Mouse (Mus musculus) lung, embryonic 15.5 days (tissue): ENCODE data around the gene H2afy2. TPM values are rescaled to one million over a fixed set of nuclear protein-coding genes. Genes with fewer than 3 reads are reported as not detected.

Experiments used
- ATAC-seq: fragments of 200-750 bp; cut with Nextera tagmentation; 2 replicates; pipeline ENCODE4 v1.8.0; 2017; ENCODE audit warnings: moderate number of reproducible peaks, borderline replicate concordance; ENCODE audit not compliant: low FRiP score, low TSS enrichment; ENCODE audit errors: extremely low read depth
- H3K27ac ChIP-seq: fragments of 300-500 bp; sonication (generic); 2 replicates; pipeline ENCODE4 v1.5.1; 2015; ENCODE audit warnings: moderate library complexity, mild to moderate bottlenecking, inconsistent platforms
- H3K27me3 ChIP-seq: fragments of 300-500 bp; sonication (generic); 2 replicates; pipeline ENCODE4 v1.6.1; 2015; ENCODE audit warnings: inconsistent platforms
- H3K36me3 ChIP-seq: fragments of 300-500 bp; sonication (generic); 2 replicates; pipeline ENCODE4 v1.6.1; 2015; ENCODE audit warnings: inconsistent platforms
- H3K4me1 ChIP-seq: fragments of 300-500 bp; sonication (generic); 2 replicates; pipeline ENCODE4 v1.6.1; 2015; ENCODE audit warnings: inconsistent platforms
- H3K4me2 ChIP-seq: fragments of 300-500 bp; sonication (generic); 2 replicates; pipeline ENCODE4 v1.6.1; 2015; ENCODE audit warnings: inconsistent platforms, mild to moderate bottlenecking, moderate library complexity
- H3K4me3 ChIP-seq: fragments of 300-500 bp; sonication (generic); 2 replicates; pipeline ENCODE4 v1.5.1; 2015; ENCODE audit warnings: mild to moderate bottlenecking, inconsistent platforms
- H3K9ac ChIP-seq: fragments of 300-500 bp; sonication (generic); 2 replicates; pipeline ENCODE4 v1.6.1; 2015; ENCODE audit warnings: inconsistent platforms
- H3K9me3 ChIP-seq: fragments of 300-500 bp; sonication (generic); 2 replicates; pipeline ENCODE4 v1.6.1; 2016; ENCODE audit warnings: inconsistent platforms
- WGBS: fragments of 180-500 bp; shearing (Covaris S2); methylation state at CpG from one replicate; pipeline ENCODE4 v1.1.7; 2015; 5-methylcytosine and 5-hydroxymethylcytosine counted together
- polyA plus RNA-seq: library from polyadenylated mRNA; unstranded; fragments of >200 nt; fragmentation: Nextera tagmentation; extraction: Ambion mirVana; gene quantifications from 2 replicates; pipeline ENCODE4 v1.2.1, GENCODE M21; 2015

H2afy2 gene
- polyA plus RNA-seq, result 137 and 141 TPM in 2 replicates

DNA sequence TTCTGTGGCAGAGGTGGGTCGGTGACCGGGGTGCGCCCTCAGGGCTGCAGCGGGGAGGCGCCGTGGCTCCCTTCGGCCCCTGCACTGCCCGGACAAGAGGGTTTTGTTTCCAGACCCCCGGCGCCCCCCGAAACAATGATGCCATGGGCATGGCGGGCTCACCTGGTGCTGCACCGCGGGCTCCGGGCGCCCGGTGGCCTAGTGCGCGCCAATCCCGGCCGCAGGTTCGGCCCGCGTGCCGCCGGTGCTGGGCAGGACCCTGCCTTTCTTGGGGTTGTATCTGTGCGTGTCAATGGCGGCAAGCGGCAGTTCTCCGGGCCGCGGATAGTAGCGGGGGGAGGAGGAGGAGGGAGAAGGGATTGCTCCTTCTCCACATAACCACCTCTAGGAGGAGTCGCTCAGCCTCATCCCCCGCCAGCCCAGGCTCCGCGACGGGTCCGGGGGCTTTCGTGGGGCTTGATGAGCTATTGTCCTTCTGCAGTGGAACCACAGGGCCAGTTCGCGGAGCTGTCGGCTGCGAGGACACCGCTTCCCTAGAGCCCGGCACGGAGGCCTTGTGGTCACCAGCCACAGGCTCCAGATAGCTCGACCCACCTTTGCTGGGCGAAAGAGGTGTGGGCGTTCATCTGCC, at the start of gene H2afy2:
Gene H2afy2 (minus strand): TSS at position 527 of the 631 bp plus-strand sequence.
- ATAC-seq, result peak; percentile 82
- peak within 1 kb of the TSS; percentile 89 for H3K4me2 ChIP-seq
- peak within 1 kb of the TSS; percentile 90 for H3K27ac ChIP-seq
- no peaks in the 10 kb centered on the region for H3K27me3 ChIP-seq
- WGBS, result 0% methylated on average over 50 of the region's 50 CpGs
- peaks cover 24% of the 10 kb centered on the region for H3K4me1 ChIP-seq
- H3K36me3 ChIP-seq, result no peaks in the 10 kb centered on the region
- H3K9me3 ChIP-seq, result no peaks in the 10 kb centered on the region
- H3K9ac ChIP-seq, result peak within 1 kb of the TSS; percentile 97
- peak within 1 kb of the TSS; percentile 94 for H3K4me3 ChIP-seq

DNA sequence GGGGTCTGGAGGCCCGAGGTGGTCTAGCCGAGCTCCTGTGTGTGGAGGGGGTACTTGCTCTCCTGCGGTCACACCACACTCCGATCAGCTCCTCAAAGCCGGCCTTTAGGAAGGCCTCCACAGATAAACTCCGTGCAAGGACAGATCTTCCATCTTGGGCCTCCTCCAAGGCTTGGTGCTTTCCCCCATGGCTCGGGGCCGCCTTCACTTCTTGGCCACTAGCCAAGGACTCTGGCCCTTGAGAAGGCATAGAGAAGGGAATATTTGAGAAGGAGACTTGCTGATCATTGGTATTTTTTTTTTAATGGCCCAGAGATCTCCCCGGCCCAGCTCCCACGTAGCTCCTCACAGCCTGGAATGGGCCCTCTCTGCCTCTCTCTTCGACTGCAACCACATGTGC, 48.8 kb upstream of the H2afy2 start:
- Histone ChIP-seq H3K36me3 (no peaks in the 10 kb centered on the region), H3K27me3 (no peaks in the 10 kb centered on the region), H3K4me2 (no peak overlapping the region), H3K4me1 (peaks cover 13% of the 10 kb centered on the region), H3K9me3 (no peaks in the 10 kb centered on the region), H3K27ac (no peak overlapping the region), H3K4me3 (no peak overlapping the region), H3K9ac (no peak overlapping the region)
- no peak for ATAC-seq
- 53% methylated on average over 11 of the region's 11 CpGs for WGBS

DNA sequence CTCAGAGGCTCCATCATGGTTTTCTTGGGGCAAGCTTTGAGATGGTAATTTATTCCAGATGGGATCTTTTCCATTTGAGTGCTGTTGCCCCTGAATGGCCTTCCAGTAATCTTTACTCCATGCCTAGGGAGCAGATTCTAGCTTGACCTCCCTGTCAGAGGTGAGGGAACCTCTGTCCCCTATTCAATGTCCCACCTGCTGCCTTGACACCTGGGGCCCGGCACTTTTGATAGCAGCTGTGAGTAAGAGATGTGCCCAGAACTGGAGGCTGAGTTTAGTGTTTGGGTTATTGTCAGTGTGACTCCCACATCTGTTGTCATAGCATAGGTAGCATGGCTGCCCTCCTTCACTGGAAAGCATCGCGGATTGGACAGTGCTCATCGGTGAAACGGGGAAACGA, 47.8 kb upstream of the H2afy2 start:
- ATAC-seq, result no peak
- whole genome bisulfite sequencing, result 88% methylated on average over 6 of the region's 6 CpGs
- peaks cover 21% of the 10 kb centered on the region for H3K4me1 ChIP-seq
- H3K27me3 ChIP-seq, result no peaks in the 10 kb centered on the region
- H3K4me2 ChIP-seq, result no peak overlapping the region
- H3K36me3 ChIP-seq, result no peaks in the 10 kb centered on the region
- no peak overlapping the region for H3K4me3 ChIP-seq
- H3K9ac ChIP-seq, result no peak overlapping the region
- no peak overlapping the region for H3K27ac ChIP-seq
- no peaks in the 10 kb centered on the region for H3K9me3 ChIP-seq

DNA sequence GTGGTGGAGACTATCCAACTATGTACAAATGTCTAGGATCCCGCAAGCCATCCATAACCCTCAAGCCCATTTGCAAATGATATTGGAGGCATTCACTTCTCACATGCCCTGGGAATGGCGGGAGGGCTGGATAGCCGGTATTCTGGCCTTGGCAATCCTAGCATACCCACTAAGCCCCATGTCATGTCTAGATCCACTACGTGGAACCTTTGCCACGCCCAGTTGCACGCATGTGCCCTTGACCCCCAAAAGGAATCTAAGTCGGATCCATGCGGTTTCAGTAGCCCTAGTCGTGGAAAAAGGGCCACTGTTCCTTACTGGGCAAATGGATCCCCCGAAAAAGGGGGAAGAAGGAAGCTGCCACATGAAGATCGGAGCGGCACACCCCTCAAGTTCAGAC, 47.3 kb upstream of the H2afy2 start:
- Histone ChIP-seq H3K4me1 (peaks cover 22% of the 10 kb centered on the region), H3K4me3 (no peak overlapping the region), H3K9ac (no peak overlapping the region), H3K9me3 (no peaks in the 10 kb centered on the region), H3K36me3 (no peaks in the 10 kb centered on the region), H3K4me2 (peak overlapping the region; percentile 33; the same call in 1 of the 2 replicates), H3K27me3 (no peaks in the 10 kb centered on the region), H3K27ac (no peak overlapping the region)
- no peak for ATAC-seq
- 67% methylated on average over 12 of the region's 12 CpGs for WGBS

DNA sequence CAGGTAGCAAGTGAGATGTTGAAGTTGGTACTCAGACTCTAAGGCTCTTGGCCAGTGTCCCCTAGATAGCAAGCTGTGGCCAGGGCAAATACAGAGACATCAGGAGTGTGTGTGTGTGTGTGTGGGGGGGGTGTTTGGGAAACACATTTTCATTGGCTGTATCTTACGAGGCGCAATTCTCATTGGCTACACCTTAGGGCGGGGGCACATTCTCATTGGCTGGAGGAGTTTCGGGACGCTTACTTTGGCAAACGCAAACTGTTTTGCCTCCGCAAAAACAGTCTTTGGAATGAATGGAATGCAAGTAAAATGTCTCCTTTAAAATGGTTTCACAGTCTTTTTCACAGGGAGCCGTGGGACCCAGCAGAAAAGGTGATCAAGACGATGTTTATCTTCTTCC, 46.9 kb upstream of the H2afy2 start:
- Histone ChIP-seq H3K9me3 (no peaks in the 10 kb centered on the region), H3K4me3 (no peak overlapping the region), H3K4me1 (peaks cover 25% of the 10 kb centered on the region), H3K36me3 (no peaks in the 10 kb centered on the region), H3K27me3 (no peaks in the 10 kb centered on the region), H3K27ac (no peak overlapping the region), H3K4me2 (peak overlapping the region; percentile 33; the same call in 1 of the 2 replicates), H3K9ac (no peak overlapping the region)
- no peak for ATAC-seq
- WGBS, result 35% methylated on average over 9 of the region's 9 CpGs

DNA sequence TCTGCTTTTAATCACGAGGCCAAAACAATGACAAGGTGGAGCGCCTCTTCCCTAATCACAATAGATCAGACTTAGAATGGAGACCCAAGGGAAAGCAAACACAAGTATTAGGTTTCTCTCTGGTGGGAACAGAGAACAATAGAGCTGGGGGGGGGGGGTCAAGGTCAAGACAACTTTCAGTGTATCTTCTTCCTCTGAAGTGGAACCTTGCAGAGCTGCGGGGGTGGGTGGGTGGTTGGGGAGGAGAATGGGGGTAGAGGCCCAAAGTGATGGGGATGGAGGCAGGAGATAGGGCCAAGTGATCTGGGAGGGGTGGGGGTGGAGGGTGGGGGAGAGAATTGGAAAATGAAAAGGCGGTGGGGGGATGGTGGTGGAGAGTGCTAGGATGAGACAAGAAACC, 45.1 kb upstream of the H2afy2 start:
- no peak for ATAC-seq
- Histone ChIP-seq H3K4me3 (no peak overlapping the region), H3K27me3 (no peaks in the 10 kb centered on the region), H3K9me3 (no peaks in the 10 kb centered on the region), H3K27ac (no peak overlapping the region), H3K4me1 (peaks cover 25% of the 10 kb centered on the region), H3K4me2 (no peak overlapping the region), H3K36me3 (no peaks in the 10 kb centered on the region), H3K9ac (no peak overlapping the region)
- WGBS, result 56% methylated on average over 4 of the region's 4 CpGs

DNA sequence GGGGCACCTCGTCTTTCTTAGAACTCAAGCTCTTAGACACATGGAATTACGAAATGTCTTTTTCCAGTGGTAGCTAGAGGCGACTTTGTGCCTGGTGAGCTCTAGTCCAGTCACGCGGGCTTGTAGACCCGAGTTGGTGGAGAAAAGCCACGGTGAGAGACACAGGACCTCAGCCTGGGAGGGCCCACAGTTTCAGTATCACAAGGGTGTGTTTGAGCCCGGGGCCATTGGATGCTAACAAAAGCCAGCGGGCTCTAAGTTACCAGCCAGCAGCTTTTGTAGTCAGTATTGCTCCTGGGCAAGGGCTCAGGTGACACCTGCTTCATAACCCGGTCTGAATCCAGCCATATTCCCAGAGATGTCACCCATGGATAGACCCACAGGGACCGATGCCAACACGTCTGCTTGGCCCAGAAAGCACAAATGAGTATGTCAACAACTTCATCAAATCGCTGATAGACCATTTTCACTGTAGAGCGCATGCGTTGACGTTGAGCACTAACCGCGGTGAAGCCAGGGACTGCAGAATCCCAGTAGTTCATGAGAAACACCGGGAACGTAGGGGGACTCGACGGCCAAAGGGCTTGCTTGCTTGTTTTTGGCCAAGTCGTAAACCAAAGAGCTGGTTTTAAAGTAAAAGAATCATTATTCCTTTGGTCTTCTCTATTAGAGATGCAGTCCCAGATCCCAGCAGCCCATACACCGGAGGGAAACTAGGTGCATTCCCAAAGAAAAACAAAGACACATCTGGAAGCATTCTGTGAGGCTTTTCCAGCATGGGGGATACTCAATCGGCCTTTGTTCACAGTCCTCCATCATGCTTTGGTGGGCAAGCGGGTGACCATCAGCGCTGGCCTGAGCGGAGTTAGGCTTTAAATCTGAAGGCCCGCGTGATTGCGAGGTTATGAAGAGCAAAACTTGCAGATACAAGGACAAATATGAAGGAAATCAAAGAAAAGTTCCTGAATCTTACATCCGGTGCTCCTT, 44.3 kb upstream of the H2afy2 start:
- Histone ChIP-seq H3K27me3 (no peaks in the 10 kb centered on the region), H3K4me2 (no peak overlapping the region), H3K9ac (no peak overlapping the region), H3K4me1 (peaks cover 25% of the 10 kb centered on the region), H3K9me3 (no peaks in the 10 kb centered on the region), H3K36me3 (no peaks in the 10 kb centered on the region), H3K27ac (no peak overlapping the region), H3K4me3 (no peak overlapping the region)
- 87% methylated on average over 32 of the region's 32 CpGs for WGBS
- ATAC-seq, result no peak

DNA sequence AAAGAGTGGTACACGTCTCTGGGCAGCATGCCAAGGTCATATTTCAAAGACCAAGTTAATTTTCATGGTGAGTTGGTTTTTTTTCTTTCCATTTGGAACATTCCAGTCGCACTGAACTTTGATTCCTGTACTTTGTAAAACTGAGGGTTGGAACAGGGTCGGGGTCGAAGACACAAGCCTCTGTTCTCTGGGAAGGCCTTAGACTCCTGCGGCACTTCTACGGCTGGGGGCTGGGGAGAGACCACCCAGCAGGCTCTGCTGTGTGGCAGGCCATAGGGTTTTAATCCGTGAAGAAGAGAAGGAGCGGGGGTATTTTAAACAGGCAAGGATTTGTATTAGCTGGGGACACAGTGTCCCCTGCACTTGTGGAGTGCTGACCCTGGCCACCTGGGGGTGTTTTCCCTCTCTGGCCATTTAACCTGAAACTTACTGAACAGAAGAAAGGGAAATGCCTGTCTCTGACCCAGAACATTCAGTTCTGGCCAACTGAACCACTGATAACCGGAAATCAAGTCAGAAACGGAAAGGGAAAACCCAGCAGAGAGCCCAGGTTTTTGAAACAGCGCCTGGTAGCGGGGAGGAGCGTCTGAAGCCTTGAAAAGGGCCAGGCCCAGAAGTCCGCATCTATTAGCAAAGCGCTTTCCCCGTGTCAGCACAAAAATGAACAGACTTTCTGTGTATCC, 42.9 kb upstream of the H2afy2 start:
- no peak for ATAC-seq
- no peak overlapping the region for H3K27ac ChIP-seq
- no peaks in the 10 kb centered on the region for H3K9me3 ChIP-seq
- no peaks in the 10 kb centered on the region for H3K27me3 ChIP-seq
- peaks cover 17% of the 10 kb centered on the region for H3K4me1 ChIP-seq
- WGBS, result 24% methylated on average over 16 of the region's 16 CpGs
- no peaks in the 10 kb centered on the region for H3K36me3 ChIP-seq
- no peak overlapping the region for H3K9ac ChIP-seq
- H3K4me3 ChIP-seq, result no peak overlapping the region
- H3K4me2 ChIP-seq, result no peak overlapping the region

DNA sequence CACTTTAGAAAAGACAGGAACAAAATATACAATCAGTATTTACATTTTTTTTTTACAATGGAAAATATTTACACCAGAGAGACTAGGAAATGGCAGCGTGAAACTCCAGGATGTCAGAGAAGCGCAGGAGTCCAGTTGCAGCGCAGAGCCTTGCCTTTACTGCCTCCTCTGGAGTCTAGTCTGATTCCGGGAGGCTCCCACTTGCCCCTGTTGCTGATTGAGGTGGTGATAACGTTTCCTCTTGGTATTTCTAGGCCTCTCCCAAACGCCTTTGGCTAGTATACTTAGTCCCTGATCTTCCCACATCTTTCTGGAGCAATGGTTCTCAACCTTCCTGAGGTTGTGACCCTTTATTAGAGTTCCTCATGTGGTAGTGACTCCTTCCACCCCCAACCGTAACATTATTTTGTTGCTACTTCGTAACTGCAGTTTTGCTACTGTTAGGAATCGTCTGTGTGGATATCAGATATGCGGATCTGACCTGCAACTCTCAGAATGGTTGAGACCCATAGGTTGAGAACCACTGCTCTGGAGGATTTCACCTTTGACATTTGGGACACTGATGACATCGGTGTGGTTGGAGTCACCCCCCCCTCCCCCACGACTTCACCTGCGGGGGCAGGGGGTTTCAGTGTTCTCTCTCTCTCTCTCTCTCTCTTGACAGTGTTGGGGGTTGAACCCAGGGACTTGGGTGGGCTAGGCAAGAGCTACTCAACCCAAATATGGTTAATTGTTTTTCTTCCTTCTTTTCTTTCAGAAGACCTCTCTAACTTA, 42.2 kb upstream of the H2afy2 start:
- Histone ChIP-seq H3K4me2 (no peak overlapping the region), H3K9me3 (no peaks in the 10 kb centered on the region), H3K27me3 (no peaks in the 10 kb centered on the region), H3K9ac (no peak overlapping the region), H3K4me3 (no peak overlapping the region), H3K4me1 (peaks cover 15% of the 10 kb centered on the region), H3K27ac (no peak overlapping the region), H3K36me3 (no peaks in the 10 kb centered on the region)
- no peak for ATAC-seq
- WGBS, result 53% methylated on average over 13 of the region's 13 CpGs

DNA sequence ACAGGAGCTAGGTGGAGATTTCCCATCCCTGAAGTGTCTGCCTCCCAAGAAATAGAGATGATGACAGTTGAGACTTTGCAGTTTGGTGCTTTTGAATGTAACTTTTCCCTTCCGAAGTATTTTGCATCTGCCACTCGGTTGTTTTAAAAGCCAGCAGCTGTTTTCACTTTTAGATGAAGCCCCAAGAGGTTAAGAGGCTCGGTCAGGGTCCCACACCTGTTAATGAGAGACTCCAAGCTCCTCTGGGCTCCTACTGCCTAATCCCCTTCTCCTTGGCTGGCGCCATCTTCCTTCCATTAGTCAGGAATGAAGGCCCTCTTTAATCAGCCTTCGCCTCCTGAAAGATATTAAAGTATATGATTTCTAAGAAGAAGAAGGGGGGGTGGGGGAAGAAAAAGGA, 41.6 kb upstream of the H2afy2 start:
- H3K4me1 ChIP-seq, result peaks cover 12% of the 10 kb centered on the region
- no peak overlapping the region for H3K4me2 ChIP-seq
- no peak overlapping the region for H3K9ac ChIP-seq
- no peak for ATAC-seq
- H3K4me3 ChIP-seq, result no peak overlapping the region
- WGBS, result 48% methylated on average over 5 of the region's 5 CpGs
- no peak overlapping the region for H3K27ac ChIP-seq
- H3K27me3 ChIP-seq, result no peaks in the 10 kb centered on the region
- H3K9me3 ChIP-seq, result no peaks in the 10 kb centered on the region
- H3K36me3 ChIP-seq, result no peaks in the 10 kb centered on the region

DNA sequence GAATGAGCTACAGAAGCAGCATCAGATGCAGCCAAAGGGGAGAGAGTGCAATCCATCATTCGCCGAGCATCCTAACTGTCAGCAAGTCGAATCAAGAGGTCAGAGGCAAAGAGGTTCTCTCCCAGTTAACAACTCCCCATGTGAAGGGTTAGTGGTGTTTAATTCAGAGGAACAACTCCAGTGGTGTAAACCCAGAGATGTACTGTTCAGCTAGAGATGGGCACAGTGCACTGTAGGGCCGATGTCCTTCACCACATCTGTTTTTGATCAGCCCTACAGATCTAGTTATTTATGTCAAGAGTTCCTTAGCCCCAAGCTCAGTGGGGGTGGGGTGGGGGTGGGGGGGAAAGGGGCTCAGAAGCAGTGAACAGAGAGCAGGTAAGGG, 39.8 kb upstream of the H2afy2 start:
- no peaks in the 10 kb centered on the region for H3K27me3 ChIP-seq
- H3K4me1 ChIP-seq, result peaks cover 12% of the 10 kb centered on the region
- no peak for ATAC-seq
- H3K4me2 ChIP-seq, result no peak overlapping the region
- no peak overlapping the region for H3K9ac ChIP-seq
- no peaks in the 10 kb centered on the region for H3K36me3 ChIP-seq
- no peak overlapping the region for H3K4me3 ChIP-seq
- no peak overlapping the region for H3K27ac ChIP-seq
- H3K9me3 ChIP-seq, result no peaks in the 10 kb centered on the region
- 28% methylated on average over 4 of the region's 4 CpGs for WGBS
